Comparison of ENCODE assay signal across 22 mouse cellular contexts in the genomic region with DNA sequence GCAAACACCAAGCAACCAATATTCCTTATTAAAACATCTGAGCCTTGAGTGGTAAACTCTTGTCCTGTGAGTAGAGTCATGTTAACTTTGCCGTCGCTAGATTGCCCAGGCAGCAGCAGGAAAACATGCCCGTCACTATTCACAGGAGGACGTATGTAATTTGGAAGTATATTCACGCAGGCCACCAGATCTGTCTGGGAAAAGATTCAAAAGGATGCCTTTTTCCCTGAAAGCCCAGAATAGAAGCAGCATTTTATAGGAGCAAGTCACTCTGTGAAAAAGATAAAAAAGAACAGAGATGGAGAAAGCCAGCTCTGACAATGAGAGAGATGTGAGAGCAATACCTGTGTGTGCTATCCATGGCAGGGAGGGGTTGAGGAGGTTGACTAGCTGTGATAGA. TPM values are rescaled to one million over a fixed set of nuclear protein-coding genes. Genes with fewer than 3 reads are reported as not detected.
DNase-seq lines count a peak whose midpoint lies in the region; ATAC-seq lines count a peak whose summit lies in the region.
"Had no signal": no experiment of that assay in that cellular context is flagged by ENCODE, and none has a peak within 500 bp of the region (broad histone marks: within the 10 kb centered on the region; RNA-seq: fewer than 3 reads in every experiment).

No protein-coding gene starts in this region.

- no peak for DNase-seq in frontal cortex, postnatal 25 days (ENCODE audit: low spot score in 2 of 2)
- peak; percentile 6 for DNase-seq in right cerebral cortex, adult 18-20 months
- no peak for DNase-seq in right cerebral cortex, postnatal 14 days
- DNase-seq in brain, adult 2 months (ENCODE audit: low read depth, low spot score), result peak; percentile 33
- DNase-seq in telencephalon, adult 2 months (ENCODE audit: low read depth, low spot score), result peak; percentile 19
- no peak for DNase-seq in gastrocnemius, postnatal 10 days
- DNase-seq: adrenal gland, postnatal 10 days; adrenal gland, postnatal 36 days; B cell, adult 2 months; cerebellum, adult 11-12 months; cerebellum, adult 8-10 months; cerebellum, postnatal 36 days; embryo, embryonic 11 days; gastrocnemius, adult 2 months; gastrocnemius, postnatal 25 days; heart, adult 18-20 months; heart, postnatal 10 days; heart, postnatal 36 days had no signal

- peak; percentile 78 for ATAC-seq in frontal cortex, adult (ENCODE audit: low TSS enrichment)
- ATAC-seq: forebrain, embryonic 13.5 days; intestine, postnatal 0 days; Patski had no signal

RNA-seq across cellular contexts. Expression of gene 4930453N24Rik, which starts 49.4 kb away (rescaled TPM):
- 10 to 100 TPM; 22.9 to 25.5 TPM for total RNA-seq in gastrocnemius, postnatal 10 days (2021)

Comparison
In these comparisons a context has a peak if more than half of its experiments do, and no peak if none do; other contexts are left out.
1. DNase-seq: peak in right cerebral cortex, adult 18-20 months (single experiment), brain, adult 2 months (single experiment) and telencephalon, adult 2 months (single experiment); none in frontal cortex, postnatal 25 days (0 of 2), right cerebral cortex, postnatal 14 days (single experiment) and gastrocnemius, postnatal 10 days (single experiment).